ENCODE assay signal across 21 mouse cellular contexts in genomic region chr7:37735707-37736412, GRCm38 (mm10). TPM values are rescaled to one million over a fixed set of nuclear protein-coding genes. Genes with fewer than 3 reads are reported as not detected.
DNase-seq lines count a peak whose midpoint lies in the region; ATAC-seq lines count a peak whose summit lies in the region.
"Had no signal": no experiment of that assay in that cellular context is flagged by ENCODE, and none has a peak within 500 bp of the region (broad histone marks: within the 10 kb centered on the region; RNA-seq: fewer than 3 reads in every experiment).

No protein-coding gene starts in this region.

- H3K4me1 ChIP-seq in neural tube, embryonic 11.5 days (ENCODE audit: control insufficient read depth, insufficient read depth, low read length): peaks cover 20% of the 10 kb centered on the region
- H3K4me1 ChIP-seq in forebrain, embryonic 16.5 days (replicated peaks; ENCODE audit: control insufficient read depth, insufficient read depth, low read length): peaks cover 22% of the 10 kb centered on the region
- peaks cover 71% of the 10 kb centered on the region for H3K4me1 ChIP-seq in midbrain, embryonic 10.5 days
- peaks cover 66% of the 10 kb centered on the region for H3K4me1 ChIP-seq in neural tube, embryonic 13.5 days (replicated peaks)
- H3K4me1 ChIP-seq: liver, embryonic 13.5 days had no signal

- no peak for DNase-seq in neural tube, embryonic 11.5 days (ENCODE audit: low spot score)
- no peak for DNase-seq in neural tube, embryonic 10.5 days (ENCODE audit: extremely low spot score, low spot score)
- DNase-seq in midbrain, embryonic 10.5 days (ENCODE audit: low spot score): peak; percentile 27
- DNase-seq in cerebellum, postnatal 14 days: no peak
- DNase-seq in gastrocnemius, postnatal 14 days: no peak
- no peak for DNase-seq in thymus, postnatal 0 days (ENCODE audit: low spot score)
- DNase-seq: cerebellum, adult 11-12 months; gastrocnemius, postnatal 25 days; heart, postnatal 4 days; kidney, adult 11 months; kidney, postnatal 25 days; layer of hippocampus, adult 9-11 months; liver, embryonic 13.5 days; right cerebral cortex, postnatal 4 days; thymus, adult 2 months had no signal

- H3K27me3 ChIP-seq in neural tube, embryonic 11.5 days (ENCODE audit: control insufficient read depth, insufficient read depth, low read length): no peaks in the 10 kb centered on the region
- no peaks in the 10 kb centered on the region for H3K27me3 ChIP-seq in forebrain, embryonic 16.5 days (replicated peaks; ENCODE audit: control insufficient read depth, insufficient read depth, low read length)
- no peaks in the 10 kb centered on the region for H3K27me3 ChIP-seq in midbrain, embryonic 10.5 days (ENCODE audit: low read depth, poor library complexity, severe bottlenecking)
- no peaks in the 10 kb centered on the region for H3K27me3 ChIP-seq in neural tube, embryonic 13.5 days
- H3K27me3 ChIP-seq: liver, embryonic 13.5 days had no signal

- WGBS in neural tube, embryonic 11.5 days: 45% methylated on average over 7 of the region's 7 CpGs
- WGBS in forebrain, embryonic 16.5 days: 52% methylated on average over 7 of the region's 7 CpGs
- WGBS in midbrain, embryonic 10.5 days: 40% methylated on average over 7 of the region's 7 CpGs
- WGBS in neural tube, embryonic 13.5 days: 45% methylated on average over 7 of the region's 7 CpGs

- no peak overlapping the region for H3K9ac ChIP-seq in neural tube, embryonic 11.5 days (ENCODE audit: low read length)
- H3K9ac ChIP-seq in forebrain, embryonic 16.5 days (replicated peaks; ENCODE audit: low read depth, low read length): no peak overlapping the region
- no peak overlapping the region for H3K9ac ChIP-seq in neural tube, embryonic 13.5 days
- H3K9ac ChIP-seq: heart, embryonic 13.5 days; liver, embryonic 13.5 days had no signal

- H3K27ac ChIP-seq in neural tube, embryonic 11.5 days (ENCODE audit: low read depth, low read length): no peak overlapping the region
- no peak overlapping the region for H3K27ac ChIP-seq in forebrain, embryonic 16.5 days (ENCODE audit: low read length)
- H3K27ac ChIP-seq in midbrain, embryonic 10.5 days (replicated peaks): peak overlapping the region; percentile 79
- H3K27ac ChIP-seq in neural tube, embryonic 13.5 days (replicated peaks): peak overlapping the region; percentile 52; the same call in 1 of the 2 replicates
- H3K27ac ChIP-seq: heart, embryonic 13.5 days; liver, embryonic 13.5 days had no signal

- intact Hi-C loops in gastrocnemius, postnatal 14 days (cut with DNase I; ENCODE audit: low total_unique reads): no loop called here

- no peaks in the 10 kb centered on the region for H3K9me3 ChIP-seq in neural tube, embryonic 11.5 days (ENCODE audit: control insufficient read depth, low read length)
- H3K9me3 ChIP-seq in forebrain, embryonic 16.5 days (ENCODE audit: control insufficient read depth, low read length): no peaks in the 10 kb centered on the region
- no peaks in the 10 kb centered on the region; the same call in 1 of the 2 replicates for H3K9me3 ChIP-seq in midbrain, embryonic 10.5 days (replicated peaks)
- no peaks in the 10 kb centered on the region for H3K9me3 ChIP-seq in neural tube, embryonic 13.5 days
- H3K9me3 ChIP-seq: heart, embryonic 13.5 days; liver, embryonic 13.5 days had no signal

- no peaks in the 10 kb centered on the region for H3K36me3 ChIP-seq in neural tube, embryonic 11.5 days (ENCODE audit: control insufficient read depth, insufficient read depth, low read length)
- no peaks in the 10 kb centered on the region for H3K36me3 ChIP-seq in forebrain, embryonic 16.5 days (ENCODE audit: control insufficient read depth, insufficient read depth)
- peaks cover 6% of the 10 kb centered on the region; the same call in 1 of the 2 replicates for H3K36me3 ChIP-seq in midbrain, embryonic 10.5 days
- no peaks in the 10 kb centered on the region for H3K36me3 ChIP-seq in neural tube, embryonic 13.5 days
- H3K36me3 ChIP-seq: heart, embryonic 13.5 days; liver, embryonic 13.5 days had no signal

- no peak overlapping the region for H3K4me2 ChIP-seq in neural tube, embryonic 11.5 days (ENCODE audit: low read depth)
- no peak overlapping the region for H3K4me2 ChIP-seq in forebrain, embryonic 16.5 days (ENCODE audit: low read length)
- H3K4me2 ChIP-seq in neural tube, embryonic 13.5 days: no peak overlapping the region
- H3K4me2 ChIP-seq: liver, embryonic 13.5 days had no signal

- no peak overlapping the region for H3K4me3 ChIP-seq in neural tube, embryonic 11.5 days (ENCODE audit: low read depth, low read length)
- H3K4me3 ChIP-seq in forebrain, embryonic 16.5 days (replicated peaks; ENCODE audit: low read length): no peak overlapping the region
- no peak overlapping the region for H3K4me3 ChIP-seq in midbrain, embryonic 10.5 days
- H3K4me3 ChIP-seq in neural tube, embryonic 13.5 days: no peak overlapping the region
- H3K4me3 ChIP-seq: heart, embryonic 13.5 days; liver, embryonic 13.5 days had no signal

- ATAC-seq in neural tube, embryonic 11.5 days (ENCODE audit: insufficient read depth, low FRiP score, low TSS enrichment): peak; percentile 27; the same call in 1 of the 2 replicates
- ATAC-seq in forebrain, embryonic 16.5 days: peak; percentile 19; the same call in 1 of the 2 replicates
- peak; percentile 38; the same call in 1 of the 2 replicates for ATAC-seq in neural tube, embryonic 13.5 days (ENCODE audit: low read depth)
- ATAC-seq: lung, postnatal 0 days had no signal

RNA-seq across cellular contexts. Expression of gene Zfp536, which starts 37.6 kb away (rescaled TPM):
- 23.6 and 24.3 TPM in 2 replicates for polyA plus RNA-seq in neural tube, embryonic 11.5 days (2014; fragmentation: Nextera tagmentation; extraction: Ambion mirVana)
- 29.1 and 31.1 TPM in 2 replicates for polyA plus RNA-seq in forebrain, embryonic 16.5 days (2015; fragmentation: Nextera tagmentation; extraction: Ambion mirVana)
- 31.0 and 40.3 TPM in 2 replicates for polyA plus RNA-seq in midbrain, embryonic 10.5 days (2016; fragmentation: Nextera tagmentation; extraction: Ambion mirVana)
- polyA plus RNA-seq in neural tube, embryonic 13.5 days (2015; fragmentation: Nextera tagmentation; extraction: Ambion mirVana): 51.7 and 52.5 TPM in 2 replicates
- 1 to 10 TPM; 2.2 to 2.7 TPM for total RNA-seq in gastrocnemius, postnatal 14 days (2021)
- 0.16 and 0.24 TPM in 2 replicates for polyA plus RNA-seq in thymus, postnatal 0 days (2015; fragmentation: Nextera tagmentation; extraction: Ambion mirVana)
- total RNA-seq: common myeloid progenitor, adult 5-6 weeks had no signal
- polyA plus RNA-seq: C2C12 had no signal

Comparison
In these comparisons a context has a peak if more than half of its experiments do, and no peak if none do; other contexts are left out.
1. H3K27ac ChIP-seq: peak in midbrain, embryonic 10.5 days (single experiment) and neural tube, embryonic 13.5 days (single experiment); none in neural tube, embryonic 11.5 days (single experiment) and forebrain, embryonic 16.5 days (single experiment).
2. RNA of gene Zfp536, which starts 37.6 kb away (polyA plus RNA-seq): 51.7 to 52.5 TPM in neural tube, embryonic 13.5 days, 29.1 to 31.1 TPM in forebrain, embryonic 16.5 days, 31.0 to 40.3 TPM in midbrain, embryonic 10.5 days and 23.6 to 24.3 TPM in neural tube, embryonic 11.5 days; 0.16 to 0.24 TPM in thymus, postnatal 0 days; every median in the first group is over 10 times any median in the second.
3. Peak in every context shown above with its lines, with median percentiles within 50 percentile points of each other: ATAC-seq.